Mouse (Mus musculus) monocyte, adult 5-6 weeks (primary cell): ENCODE results near the gene Hoxc11. TPM values are rescaled to one million over a fixed set of nuclear protein-coding genes. Genes with fewer than 3 reads are reported as not detected.

Experiments
- ATAC-seq: fragments of 153-309, 156-312 bp; replicated peaks from 2 replicates; pipeline ENCODE4 v1.8.0; 2017; ENCODE audit warnings: mild to moderate bottlenecking; ENCODE audit not compliant: low TSS enrichment, insufficient number of reproducible peaks, severe bottlenecking, poor library complexity, low FRiP score
- total RNA-seq: library from RNA; stranded (forward); fragments of 200-1000, 200-491, 200-594 nt; gene quantifications from 3 replicates; pipeline ENCODE4 v1.2.3, GENCODE M21; 2017

Gene Hoxc11
- total RNA-seq, result not detected in 3 replicates

GRCm38 (mm10) chr15:102954192-102955006 lies at the start of gene Hoxc11:
Gene Hoxc11, plus strand, starts transcription at chr15:102954427.
- no peak for ATAC-seq

- ATAC-seq, result no peak
Measured at GRCm38 (mm10) chr15:102904946-102905345, 49.3 kb upstream of the Hoxc11 start.

- no peak for ATAC-seq
Measured at GRCm38 (mm10) chr15:102909536-102909935, 44.7 kb upstream of the Hoxc11 start.

GRCm38 (mm10) chr15:102910038-102910437 lies 44.2 kb upstream of the Hoxc11 start:
- no peak for ATAC-seq

- ATAC-seq, result no peak
Measured at GRCm38 (mm10) chr15:102910496-102911095, 43.6 kb upstream of the Hoxc11 start.

GRCm38 (mm10) chr15:102913038-102913585 lies 41.1 kb upstream of the Hoxc11 start:
- ATAC-seq, result no peak

- ATAC-seq, result no peak
Measured at GRCm38 (mm10) chr15:102917972-102918572, 36.2 kb upstream of the Hoxc11 start.

- ATAC-seq, result no peak
Measured at GRCm38 (mm10) chr15:102918611-102919265, 35.5 kb upstream of the Hoxc11 start.

GRCm38 (mm10) chr15:102919336-102920180 lies 34.7 kb upstream of the Hoxc11 start:
- no peak for ATAC-seq

GRCm38 (mm10) chr15:102920619-102921018 lies 33.6 kb upstream of the Hoxc11 start:
- ATAC-seq, result no peak

GRCm38 (mm10) chr15:102921053-102922011 lies 32.9 kb upstream of the Hoxc11 start, which contains the start of gene Hoxc13:
Gene Hoxc13, plus strand, starts transcription at chr15:102921103.
- ATAC-seq, result no peak

GRCm38 (mm10) chr15:102922012-102922362 lies 32.2 kb upstream of the Hoxc11 start:
- no peak for ATAC-seq

GRCm38 (mm10) chr15:102922636-102923500 lies 31.4 kb upstream of the Hoxc11 start:
- no peak for ATAC-seq

GRCm38 (mm10) chr15:102927032-102927645 lies 27.1 kb upstream of the Hoxc11 start:
- no peak for ATAC-seq

GRCm38 (mm10) chr15:102931706-102932358 lies 22.4 kb upstream of the Hoxc11 start:
- ATAC-seq, result no peak
